Mouse (Mus musculus) A20 (cell line): ENCODE data around the gene Bag2.
"Not testable (repeated sequence)": the region's sequence is repeated elsewhere in the genome, so short reads cannot be mapped to it uniquely, and the experiment has no call there.

Source experiments
- DNase-seq: peaks from one replicate; pipeline ENCODE4 v3.0.0-alpha.2; 2011; ENCODE audit warnings: low read depth, low spot score

Gene Bag2

GRCm38 (mm10) chr1:33749709-33750108 lies 7.9 kb downstream of the Bag2 start:
- DNase-seq, result not testable (repeated sequence)

- no peak for DNase-seq
Measured at GRCm38 (mm10) chr1:33749109-33749508, 8.5 kb downstream of the Bag2 start.

- no peak for DNase-seq
Measured at GRCm38 (mm10) chr1:33745901-33746300, 11.7 kb downstream of the Bag2 start.

GRCm38 (mm10) chr1:33744815-33745214 lies 12.8 kb downstream of the Bag2 start:
- not testable (repeated sequence) for DNase-seq

- DNase-seq, result peak; percentile 75
Measured at GRCm38 (mm10) chr1:33742903-33743302, 14.7 kb downstream of the Bag2 start.

- peak; percentile 76 for DNase-seq
Measured at GRCm38 (mm10) chr1:33739302-33739701, 18.3 kb downstream of the Bag2 start.

- DNase-seq, result no peak
Measured at GRCm38 (mm10) chr1:33738681-33739278, 18.8 kb downstream of the Bag2 start.

- no peak for DNase-seq
Measured at GRCm38 (mm10) chr1:33738281-33738680, 19.3 kb downstream of the Bag2 start.

- no peak for DNase-seq
Measured at GRCm38 (mm10) chr1:33734001-33734685, 23.5 kb downstream of the Bag2 start.

- no peak for DNase-seq
Measured at GRCm38 (mm10) chr1:33733044-33733443, 24.6 kb downstream of the Bag2 start.

GRCm38 (mm10) chr1:33725086-33725485 lies 32.5 kb downstream of the Bag2 start:
- no peak for DNase-seq

GRCm38 (mm10) chr1:33724516-33724915 lies 33.1 kb downstream of the Bag2 start:
- no peak for DNase-seq

GRCm38 (mm10) chr1:33721020-33721419 lies 36.6 kb downstream of the Bag2 start:
- DNase-seq, result peak; percentile 12

GRCm38 (mm10) chr1:33720231-33720630 lies 37.4 kb downstream of the Bag2 start:
- no peak for DNase-seq

- DNase-seq, result peak; percentile 92
Measured at GRCm38 (mm10) chr1:33719733-33720225, 37.8 kb downstream of the Bag2 start, which contains the start of gene Rab23. Rab23 (plus strand) TSS chr1:33719887.

GRCm38 (mm10) chr1:33717636-33718035 lies 40.0 kb downstream of the Bag2 start:
- DNase-seq, result no peak

GRCm38 (mm10) chr1:33714796-33715195 lies 42.8 kb downstream of the Bag2 start:
- no peak for DNase-seq

GRCm38 (mm10) chr1:33712026-33712425 lies 45.6 kb downstream of the Bag2 start:
- DNase-seq, result no peak

GRCm38 (mm10) chr1:33709615-33710014 lies 48.0 kb downstream of the Bag2 start:
- DNase-seq, result no peak

GRCm38 (mm10) chr1:33701244-33701643 lies 56.4 kb downstream of the Bag2 start:
- no peak for DNase-seq

GRCm38 (mm10) chr1:33696016-33696415 lies 61.6 kb downstream of the Bag2 start:
- DNase-seq, result no peak
